Mouse (Mus musculus) megakaryocyte, embryonic 14.5 days (primary cell): ENCODE results near the gene Serpina6. TPM values are rescaled to one million over a fixed set of nuclear protein-coding genes. Genes with fewer than 3 reads are reported as not detected.

Experiments used
- H3K27me3 ChIP-seq: replicated peaks from 2 replicates; pipeline ENCODE3; 2012; ENCODE audit warnings: inconsistent platforms
- H3K36me3 ChIP-seq: replicated peaks from 2 replicates; pipeline ENCODE3; 2012; ENCODE audit warnings: low read length, inconsistent platforms, mixed read lengths
- H3K4me1 ChIP-seq: 2 replicates; pipeline ENCODE4 v1.6.1; 2012; ENCODE audit warnings: inconsistent platforms
- H3K4me3 ChIP-seq: replicated peaks from 2 replicates; pipeline ENCODE3; 2012; ENCODE audit warnings: moderate library complexity, mild to moderate bottlenecking, inconsistent platforms
- H3K9me3 ChIP-seq: 2 replicates; pipeline ENCODE4 v1.6.1; 2012; ENCODE audit warnings: inconsistent platforms
- FLI1 ChIP-seq: IDR thresholded peaks from 2 replicates; pipeline ENCODE4 v1.6.1; 2012; ENCODE audit warnings: low read length, inconsistent platforms, mixed read lengths
- GATA1 ChIP-seq: IDR thresholded peaks from 3 replicates; pipeline ENCODE4 v1.6.1; 2012; ENCODE audit warnings: mixed read lengths, low read length, inconsistent platforms, borderline replicate concordance
- polyA plus RNA-seq: library from polyadenylated mRNA; stranded (reverse); fragments of >175 nt; gene quantifications from 2 replicates; pipeline ENCODE4 v1.2.3, GENCODE M21; 2012; ENCODE audit warnings: low replicate concordance; ENCODE audit not compliant: insufficient read depth

Serpina6 gene
- polyA plus RNA-seq, 1 experiment = not detected

GRCm38 (mm10) chr12:103631203-103631612 lies 25.8 kb downstream of the Serpina6 start, which contains the start of gene Serpina10:
TSS of gene Serpina10 (minus strand) at chr12:103631444.
- no peak within 1 kb of the TSS for H3K4me3 ChIP-seq
- no peaks in the 10 kb centered on the region for H3K36me3 ChIP-seq
- H3K4me1 ChIP-seq = no peaks in the 10 kb centered on the region
- TF ChIP-seq GATA1 = no peak
- no peaks in the 10 kb centered on the region for H3K27me3 ChIP-seq
- peaks cover 40% of the 10 kb centered on the region for H3K9me3 ChIP-seq

GRCm38 (mm10) chr12:103616860-103617261 lies 40.2 kb downstream of the Serpina6 start:
- Histone ChIP-seq H3K27me3 (no peaks in the 10 kb centered on the region), H3K4me3 (no peak overlapping the region), H3K36me3 (no peaks in the 10 kb centered on the region)

GRCm38 (mm10) chr12:103615734-103616133 lies 41.3 kb downstream of the Serpina6 start:
- Histone ChIP-seq H3K27me3 (no peaks in the 10 kb centered on the region), H3K9me3 (peaks cover 8% of the 10 kb centered on the region), H3K36me3 (no peaks in the 10 kb centered on the region), H3K4me3 (no peak overlapping the region), H3K4me1 (no peaks in the 10 kb centered on the region)
- no peak for TF ChIP-seq GATA1
- TF ChIP-seq FLI1 = no peak

More at GRCm38 (mm10) chr12:103616860-103617261, 40.2 kb downstream of the Serpina6 start:
- H3K4me1 ChIP-seq = no peaks in the 10 kb centered on the region
- TF ChIP-seq GATA1 (no peak), FLI1 (no peak)
- peaks cover 8% of the 10 kb centered on the region for H3K9me3 ChIP-seq

- TF ChIP-seq GATA1 = no peak
- no peak for TF ChIP-seq FLI1
- Histone ChIP-seq H3K4me3 (no peak overlapping the region), H3K27me3 (peaks cover 1% of the 10 kb centered on the region), H3K36me3 (no peaks in the 10 kb centered on the region), H3K4me1 (no peaks in the 10 kb centered on the region), H3K9me3 (peaks cover 8% of the 10 kb centered on the region)
Measured at GRCm38 (mm10) chr12:103615141-103615540, 41.9 kb downstream of the Serpina6 start.

- Histone ChIP-seq H3K36me3 (no peaks in the 10 kb centered on the region), H3K4me1 (no peaks in the 10 kb centered on the region), H3K27me3 (no peaks in the 10 kb centered on the region), H3K4me3 (no peak overlapping the region), H3K9me3 (peaks cover 4% of the 10 kb centered on the region; the same call in 1 of the 2 replicates)
- TF ChIP-seq GATA1 (no peak), FLI1 (no peak)
Measured at GRCm38 (mm10) chr12:103601839-103602238, 55.2 kb downstream of the Serpina6 start.

GRCm38 (mm10) chr12:103600364-103600763 lies 56.6 kb downstream of the Serpina6 start:
- TF ChIP-seq FLI1 (no peak), GATA1 (no peak)
- no peaks in the 10 kb centered on the region for H3K4me1 ChIP-seq
- no peaks in the 10 kb centered on the region for H3K36me3 ChIP-seq
- H3K27me3 ChIP-seq = no peaks in the 10 kb centered on the region
- H3K4me3 ChIP-seq = no peak overlapping the region
- H3K9me3 ChIP-seq = peaks cover 4% of the 10 kb centered on the region; the same call in 1 of the 2 replicates

- Histone ChIP-seq H3K4me1 (no peaks in the 10 kb centered on the region), H3K36me3 (no peaks in the 10 kb centered on the region), H3K27me3 (no peaks in the 10 kb centered on the region), H3K4me3 (no peak overlapping the region), H3K9me3 (peaks cover 4% of the 10 kb centered on the region; the same call in 1 of the 2 replicates)
- TF ChIP-seq FLI1 = no peak
- no peak for TF ChIP-seq GATA1
Measured at GRCm38 (mm10) chr12:103598411-103598810, 58.6 kb downstream of the Serpina6 start.

Other genes with a start within 250 kb of the Serpina6 start
- gene 9330161L09Rik, start 249.4 kb downstream of the Serpina6 start, polyA plus RNA-seq = 0.28 TPM in 1 of 2 replicates, not detected in the other
- gene Ddx24, start 231.4 kb downstream of the Serpina6 start, polyA plus RNA-seq = 8.3 and 20.3 TPM in 2 replicates
- 4.1 TPM in 1 of 2 replicates, not detected in the other for gene Ifi27, start 223.0 kb downstream of the Serpina6 start, polyA plus RNA-seq
- gene Ifi27l2a, start 213.5 kb downstream of the Serpina6 start, polyA plus RNA-seq = 26.7 TPM in 1 of 2 replicates, not detected in the other
- not detected in 2 replicates for gene Ifi27l2b, start 200.0 kb downstream of the Serpina6 start, polyA plus RNA-seq
- gene Ppp4r4, start 124.9 kb downstream of the Serpina6 start, polyA plus RNA-seq = not detected in 2 replicates
- gene Serpina10, start 25.8 kb downstream of the Serpina6 start, polyA plus RNA-seq = 1.4 TPM in 1 of 2 replicates, not detected in the other
- not detected in 2 replicates for gene Serpina16, start 18.9 kb upstream of the Serpina6 start, polyA plus RNA-seq
- not detected in 2 replicates for gene Serpina1f, start 38.3 kb upstream of the Serpina6 start, polyA plus RNA-seq
- not detected in 2 replicates for gene Serpina1d, start 116.4 kb upstream of the Serpina6 start, polyA plus RNA-seq
- gene Serpina1b, start 173.2 kb upstream of the Serpina6 start, polyA plus RNA-seq = not detected in 2 replicates
- gene Serpina1a, start 206.3 kb upstream of the Serpina6 start, polyA plus RNA-seq = not detected in 2 replicates
- gene Serpina1c, start 247.7 kb upstream of the Serpina6 start, polyA plus RNA-seq = not detected in 2 replicates